Mouse (Mus musculus): ENCODE measurements around the gene Mest.
A peak's percentile ranks its signal among the peaks of the same experiment; 100 is the strongest.

The Mest gene

GRCm38 (mm10) chr6:30703977-30704602 is 19.3 kb upstream of the Mest start:
- DNase-seq (ENCODE audit: low spot score), result no peak

- no peak for DNase-seq (ENCODE audit: low spot score)
Observed at GRCm38 (mm10) chr6:30709115-30709514, 14.2 kb upstream of the Mest start.

GRCm38 (mm10) chr6:30710371-30711364 is 12.7 kb upstream of the Mest start:
- DNase-seq (ENCODE audit: low spot score), result no peak

GRCm38 (mm10) chr6:30711365-30711763 is 12.0 kb upstream of the Mest start:
- DNase-seq (ENCODE audit: low spot score), result no peak

- DNase-seq (ENCODE audit: low spot score), result no peak
Observed at GRCm38 (mm10) chr6:30712484-30712883, 10.9 kb upstream of the Mest start.

- DNase-seq (ENCODE audit: low spot score), result no peak
Observed at GRCm38 (mm10) chr6:30713455-30713854, 9.9 kb upstream of the Mest start.

- no peak for DNase-seq (ENCODE audit: low spot score)
Observed at GRCm38 (mm10) chr6:30713896-30714295, 9.5 kb upstream of the Mest start.

- DNase-seq (ENCODE audit: low spot score), result no peak
Observed at GRCm38 (mm10) chr6:30714891-30715471, 8.4 kb upstream of the Mest start.

GRCm38 (mm10) chr6:30716796-30717195 is 6.6 kb upstream of the Mest start:
- no peak for DNase-seq (ENCODE audit: low spot score)

GRCm38 (mm10) chr6:30722385-30723164 is 772 bp upstream of the Mest start:
- DNase-seq (ENCODE audit: low spot score), result no peak

- no peak for DNase-seq (ENCODE audit: low spot score)
Observed at GRCm38 (mm10) chr6:30730301-30730971, 7.1 kb downstream of the Mest start.

- DNase-seq (ENCODE audit: low spot score), result no peak
Observed at GRCm38 (mm10) chr6:30732571-30733130, 9.3 kb downstream of the Mest start.

GRCm38 (mm10) chr6:30734465-30734864 is 11.1 kb downstream of the Mest start:
- no peak for DNase-seq (ENCODE audit: low spot score)

- DNase-seq (ENCODE audit: low spot score), result no peak
Observed at GRCm38 (mm10) chr6:30734988-30735727, 11.8 kb downstream of the Mest start.

GRCm38 (mm10) chr6:30735728-30736371 is 12.5 kb downstream of the Mest start:
- DNase-seq (ENCODE audit: low spot score), result no peak

GRCm38 (mm10) chr6:30736372-30736762 is 13.0 kb downstream of the Mest start:
- DNase-seq (ENCODE audit: low spot score), result no peak

GRCm38 (mm10) chr6:30736864-30737547 is 13.7 kb downstream of the Mest start:
- peak; percentile 75 for DNase-seq (ENCODE audit: low spot score)

- peak; percentile 66 for DNase-seq (ENCODE audit: low spot score)
Observed at GRCm38 (mm10) chr6:30737548-30738463, 14.5 kb downstream of the Mest start.

All from layer of hippocampus, adult 11-12 months (tissue).